Mouse (Mus musculus): ENCODE measurements around the gene Btnl10.

- TF ChIP-seq POLR2A (IDR thresholded peaks at IDR 0.05; ENCODE audit: insufficient read length, low read depth) (no peak), POLR2AphosphoS2 (IDR thresholded peaks at IDR 0.05; ENCODE audit: insufficient read length, low read depth) (no peak), MYOG (IDR thresholded peaks at IDR 0.05; ENCODE audit: control insufficient read depth in 1 of 3, insufficient read depth in 1 of 3, insufficient read length in 2 of 3, low read depth in 2 of 3) (no peak), E2F4 (IDR thresholded peaks at IDR 0.05; ENCODE audit: insufficient read depth) (no peak), MAX (IDR thresholded peaks at IDR 0.05; ENCODE audit: low read depth) (no peak), USF1 (IDR thresholded peaks at IDR 0.05; ENCODE audit: low read depth) (no peak), TCF3 (IDR thresholded peaks at IDR 0.05; ENCODE audit: insufficient read length, low read depth) (no peak), CEBPB (IDR thresholded peaks at IDR 0.05; ENCODE audit: insufficient read depth, poor library complexity, severe bottlenecking) (no peak), TCF12 (IDR thresholded peaks at IDR 0.05; ENCODE audit: insufficient read depth, poor library complexity, severe bottlenecking) (no peak)
Measured at GRCm38 (mm10) chr11:58967346-58967745, 49.6 kb downstream of the Btnl10 start.
